Mouse (Mus musculus): ENCODE measurements around the gene A930033H14Rik.
A peak's percentile ranks its signal among the peaks of the same experiment; 100 is the strongest.

Gene A930033H14Rik

GRCm38 (mm10) chr10:69212542-69213440 is at the start of gene A930033H14Rik:
Gene A930033H14Rik, minus strand, starts transcription at chr10:69213098.
- peak; percentile 93 for DNase-seq

- no peak for DNase-seq
Measured at GRCm38 (mm10) chr10:69259929-69260328, 47.0 kb upstream of the A930033H14Rik start.

- no peak for DNase-seq
Measured at GRCm38 (mm10) chr10:69259161-69259560, 46.3 kb upstream of the A930033H14Rik start.

- peak; percentile 23 for DNase-seq
Measured at GRCm38 (mm10) chr10:69258588-69258987, 45.7 kb upstream of the A930033H14Rik start.

- no peak for DNase-seq
Measured at GRCm38 (mm10) chr10:69257592-69258133, 44.8 kb upstream of the A930033H14Rik start.

- no peak for DNase-seq
Measured at GRCm38 (mm10) chr10:69255594-69255993, 42.7 kb upstream of the A930033H14Rik start.

- DNase-seq = peak; percentile 89
Measured at GRCm38 (mm10) chr10:69254390-69254847, 41.5 kb upstream of the A930033H14Rik start.

- no peak for DNase-seq
Measured at GRCm38 (mm10) chr10:69253686-69254080, 40.8 kb upstream of the A930033H14Rik start.

GRCm38 (mm10) chr10:69253075-69253685 is 40.3 kb upstream of the A930033H14Rik start:
- peak; percentile 42 for DNase-seq

GRCm38 (mm10) chr10:69252112-69253074 is 39.5 kb upstream of the A930033H14Rik start:
- DNase-seq = no peak

GRCm38 (mm10) chr10:69251254-69251653 is 38.4 kb upstream of the A930033H14Rik start:
- DNase-seq = peak; percentile 49

- DNase-seq = no peak
Measured at GRCm38 (mm10) chr10:69248261-69249160, 35.6 kb upstream of the A930033H14Rik start.

- DNase-seq = no peak
Measured at GRCm38 (mm10) chr10:69247311-69248033, 34.6 kb upstream of the A930033H14Rik start.

- no peak for DNase-seq
Measured at GRCm38 (mm10) chr10:69246762-69247161, 33.9 kb upstream of the A930033H14Rik start.

GRCm38 (mm10) chr10:69245906-69246668 is 33.2 kb upstream of the A930033H14Rik start:
- no peak for DNase-seq

- no peak for DNase-seq
Measured at GRCm38 (mm10) chr10:69245151-69245550, 32.3 kb upstream of the A930033H14Rik start.

GRCm38 (mm10) chr10:69240530-69240929 is 27.6 kb upstream of the A930033H14Rik start:
- DNase-seq = no peak

GRCm38 (mm10) chr10:69238311-69238710 is 25.4 kb upstream of the A930033H14Rik start:
- peak; percentile 75 for DNase-seq

- no peak for DNase-seq
Measured at GRCm38 (mm10) chr10:69237781-69238180, 24.9 kb upstream of the A930033H14Rik start.

GRCm38 (mm10) chr10:69237185-69237584 is 24.3 kb upstream of the A930033H14Rik start:
- DNase-seq = no peak

Data from retina, postnatal 1 day (tissue).